Mouse (Mus musculus) left cerebral cortex, postnatal 25 days (tissue): ENCODE measurements at regions not wholly inside any gene's neighbourhood (a gene's known extent, or its start where the extent isn't known, plus 50 kb on each side); places are given as distances from the start of the nearest gene placed in this dataset.

ENCODE experiments used
- DNase-seq, 2 experiments: peaks; one replicate each; pipeline ENCODE4 v3.0.0; 2022; ENCODE audit warnings: low spot score in 2 of 2, mixed read lengths in 1 of 2
- intact Hi-C: fragments of 180-260 bp; cut with DNase I; formaldehyde crosslinking; loops from one replicate; pipeline ENCODE4 v1.15.1; 2025

DNA sequence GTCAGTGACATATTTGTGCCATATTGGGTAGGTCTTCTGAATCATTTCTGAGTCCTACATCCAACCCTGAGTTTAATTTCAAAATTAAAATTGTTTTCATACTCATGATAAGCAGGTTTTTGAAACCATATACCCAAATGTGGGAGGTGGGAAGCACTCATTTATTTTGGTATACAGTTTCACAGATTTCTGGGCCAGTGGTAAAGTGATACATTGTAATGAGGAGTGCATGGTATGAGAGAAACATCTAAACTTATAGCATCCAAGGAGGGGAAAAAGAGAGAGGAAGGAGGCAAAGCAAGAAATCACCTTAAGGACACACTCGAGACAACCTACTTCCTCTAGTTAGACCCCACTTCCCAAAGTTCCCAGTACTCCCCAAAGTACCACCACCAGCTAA, 157.6 kb downstream of the Mreg start:
- intact Hi-C loops: no loop called here
- peak in 1 of 2 experiments; percentile 21 for DNase-seq

GRCm38 (mm10) chr1:72050858-72051257, 161.2 kb downstream of the Mreg start:
- intact Hi-C loops: no loop called here
- no peak for DNase-seq

- intact Hi-C loops: no loop called here
- DNase-seq: peak in 1 of 2 experiments; percentile 11
These were observed 166.0 kb downstream of the Mreg start for GRCm38 (mm10) chr1:72046072-72046471.

DNA sequence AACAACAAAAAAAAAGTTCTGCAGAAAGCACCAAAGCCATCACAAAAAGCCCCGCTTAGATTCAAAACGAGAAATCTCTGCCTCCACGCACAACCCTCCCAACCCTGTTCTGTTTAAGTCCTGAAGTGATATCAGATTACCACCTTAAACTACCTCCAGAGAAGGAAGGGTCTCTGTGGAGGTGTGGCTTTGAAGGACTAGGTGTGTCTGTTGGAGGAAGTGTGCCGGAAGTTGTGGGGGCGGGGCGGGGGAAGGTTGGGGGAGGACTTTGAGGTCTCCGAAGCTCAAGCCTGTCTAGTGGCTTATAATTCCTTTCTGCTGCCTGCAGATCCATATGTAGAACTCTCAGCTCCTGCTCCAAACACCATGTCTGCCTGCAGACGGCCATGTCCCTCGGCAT, 173.6 kb downstream of the Mreg start:
- intact Hi-C loops: no loop called here
- no peak for DNase-seq

DNA sequence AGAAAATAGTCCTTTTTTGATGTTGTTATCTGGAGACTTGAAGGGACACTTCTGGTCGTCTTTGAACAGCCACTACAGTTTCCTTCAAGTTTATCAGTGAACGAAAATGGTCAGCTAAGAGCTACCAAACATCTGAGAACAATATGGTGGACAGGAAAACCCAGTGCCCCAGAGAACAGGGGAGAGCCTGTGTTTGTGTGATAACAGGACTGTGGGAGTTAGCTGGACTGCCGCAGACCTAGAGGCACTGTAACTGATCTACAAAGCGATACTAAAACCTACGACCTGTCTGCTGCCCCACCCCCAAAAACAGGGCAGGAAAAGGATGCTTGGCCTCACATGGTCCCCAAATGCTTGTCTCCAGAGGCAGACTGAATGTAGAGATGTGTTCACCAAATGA, 175.5 kb downstream of the Mreg start:
- DNase-seq: no peak
- intact Hi-C loops: no loop called here

- no peak for DNase-seq
- intact Hi-C loops: no loop called here
These were observed 176.0 kb downstream of the Mreg start for GRCm38 (mm10) chr1:72036141-72036540.

DNA sequence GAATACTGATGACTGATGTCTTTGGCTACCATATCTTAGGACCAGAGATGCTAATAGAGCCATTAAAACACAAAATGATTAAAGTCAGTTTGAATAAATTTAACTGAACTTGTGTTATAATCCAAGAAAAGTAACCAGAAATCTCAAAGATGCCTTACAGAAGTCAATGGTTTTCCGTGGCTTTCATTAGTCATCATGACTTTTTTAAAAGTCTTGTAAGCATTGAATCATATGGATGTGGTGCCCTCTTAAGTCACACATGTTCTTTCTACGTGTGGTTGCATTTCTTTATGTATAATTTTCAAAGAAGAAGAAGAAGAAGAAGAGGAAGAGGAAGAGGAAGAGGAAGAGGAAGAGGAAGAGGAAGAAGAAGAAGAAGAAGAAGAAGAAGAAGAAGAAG, 178.2 kb downstream of the Mreg start:
- intact Hi-C loops: no loop called here
- DNase-seq: no peak

DNA sequence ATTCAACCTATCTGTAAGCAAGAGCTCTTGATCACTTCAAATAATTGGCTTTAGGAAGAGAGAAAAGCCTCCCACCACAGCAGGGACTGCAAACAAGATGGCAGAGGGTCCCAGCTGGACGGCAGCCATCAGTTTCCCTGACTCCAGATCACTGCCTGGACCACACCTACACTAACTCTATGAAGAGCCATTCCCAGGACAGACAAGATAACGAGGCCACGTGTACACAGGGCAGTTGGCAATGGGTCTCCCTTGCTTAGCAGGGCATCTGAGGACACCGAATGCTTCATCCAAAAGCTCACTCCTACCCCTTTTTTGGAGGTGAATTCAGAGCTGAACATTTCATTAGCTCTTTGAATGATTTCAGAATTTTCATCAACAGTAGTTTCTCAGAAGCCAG, 179.9 kb downstream of the Mreg start:
- DNase-seq: no peak
- intact Hi-C loops: no loop called here

DNA sequence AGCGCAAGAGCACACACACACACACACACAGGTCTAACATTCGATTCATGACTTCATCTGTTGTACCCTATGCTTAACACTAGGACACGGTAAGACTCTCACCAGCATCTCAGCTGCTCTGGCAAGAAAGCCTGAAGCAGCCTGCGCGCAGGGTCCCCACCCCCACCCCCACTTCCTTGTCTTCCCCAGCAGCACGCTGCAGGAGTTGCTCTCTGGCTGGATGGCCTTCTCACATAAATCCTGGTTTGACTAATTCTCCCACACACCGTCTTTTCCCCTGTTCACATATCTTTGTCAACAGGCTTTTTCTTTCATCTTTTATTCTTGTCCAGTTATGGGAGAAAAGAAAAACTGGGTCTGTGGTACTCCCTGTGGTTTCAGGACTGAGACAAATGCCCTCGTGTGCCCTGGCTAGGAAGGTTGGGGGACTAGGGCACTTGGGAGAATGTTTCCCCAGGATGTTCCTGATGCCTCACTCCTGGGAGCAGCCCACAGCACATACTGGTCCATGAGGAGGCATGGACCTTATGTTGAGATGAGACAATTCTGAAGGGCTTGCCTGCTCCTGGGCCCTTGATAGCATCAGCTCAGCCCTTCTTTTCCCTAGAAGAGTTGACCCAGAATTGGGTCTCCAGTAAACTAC, 181.2 kb downstream of the Mreg start:
- intact Hi-C loops: no loop called here
- no peak for DNase-seq

- intact Hi-C loops: no loop called here
- no peak for DNase-seq
These were observed 182.5 kb downstream of the Mreg start for GRCm38 (mm10) chr1:72029625-72030024.

DNA sequence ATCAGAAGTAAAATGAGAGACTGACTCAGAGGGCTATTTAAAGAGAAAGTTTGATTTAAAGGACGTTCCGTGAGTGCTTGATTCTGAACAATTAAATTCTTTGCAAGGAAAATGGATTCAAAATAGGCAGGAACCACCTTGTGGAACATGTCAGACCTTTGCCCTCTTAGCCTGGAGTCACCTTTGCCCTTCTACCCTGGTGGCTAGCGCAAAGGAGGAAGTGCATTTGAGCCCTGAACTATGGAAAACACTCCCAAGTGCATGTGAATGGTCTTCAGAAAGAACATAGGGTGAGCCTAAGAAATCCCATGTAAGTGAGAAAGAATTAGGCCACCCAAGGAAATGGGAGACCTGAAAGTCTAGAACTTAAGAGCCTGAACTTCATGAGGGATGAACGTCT, 185.2 kb downstream of the Mreg start:
- intact Hi-C loops: no loop called here

GRCm38 (mm10) chr1:72022631-72023030, 189.5 kb downstream of the Mreg start:
- no peak for DNase-seq
- intact Hi-C loops: no loop called here

More for the DNA sequence above, 185.2 kb downstream of the Mreg start:
- no peak for DNase-seq

GRCm38 (mm10) chr1:72018479-72019222, 193.5 kb downstream of the Mreg start:
- intact Hi-C loops: no loop called here
- no peak for DNase-seq

DNA sequence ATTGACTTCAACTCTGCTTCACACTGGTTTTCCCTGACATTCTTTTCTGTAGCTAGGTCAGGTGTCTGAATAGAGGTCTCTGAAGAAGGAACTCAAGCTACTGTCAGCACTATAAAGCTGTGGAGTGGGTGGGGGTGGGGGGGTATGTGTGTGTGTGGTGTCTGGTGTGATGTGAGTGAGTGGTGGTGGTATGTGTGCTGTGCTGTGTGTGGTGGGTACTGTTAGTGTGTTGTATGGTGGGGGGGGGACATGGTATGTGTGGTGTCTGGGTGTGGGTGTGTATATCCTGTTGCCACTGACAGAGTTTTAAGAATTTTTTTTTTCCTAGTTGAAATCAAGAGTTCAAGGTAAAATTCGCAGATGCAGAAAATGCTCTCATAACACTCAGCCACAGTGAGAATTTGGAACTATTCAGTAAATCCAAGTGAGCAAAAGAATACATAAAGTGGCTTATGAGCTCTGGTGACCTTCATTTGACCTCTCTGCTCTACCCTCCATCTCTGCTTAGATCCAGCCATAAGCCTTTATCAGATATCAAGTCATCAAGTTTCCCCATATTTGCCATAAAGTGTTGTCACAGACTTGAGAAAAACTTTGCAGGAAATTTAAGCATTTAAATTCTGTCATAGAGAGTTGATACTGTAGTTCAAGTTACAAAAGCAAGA, 194.2 kb downstream of the Mreg start:
- intact Hi-C loops: no loop called here
- no peak for DNase-seq

DNA sequence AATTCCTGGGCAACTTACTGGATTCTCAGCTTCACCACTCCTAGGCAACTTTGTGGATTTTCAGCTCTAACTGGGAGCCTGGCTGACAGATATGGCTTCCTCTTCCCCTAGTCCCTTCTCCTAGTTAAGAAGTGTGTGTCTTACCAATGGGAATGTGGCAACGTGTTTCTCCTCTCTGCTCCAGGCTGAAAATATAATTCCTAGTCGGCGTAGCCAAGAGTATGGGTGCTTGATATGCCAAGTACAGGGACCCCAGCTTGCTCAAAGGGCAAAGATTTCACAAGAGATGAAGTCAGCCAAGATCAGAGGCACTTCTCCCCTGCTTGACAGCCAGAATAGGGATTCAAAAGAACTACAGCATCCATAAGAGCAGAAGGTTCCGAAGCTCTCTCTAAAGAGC, 196.6 kb downstream of the Mreg start:
- intact Hi-C loops: no loop called here
- DNase-seq: no peak

- intact Hi-C loops: no loop called here
- no peak for DNase-seq
These were observed 197.5 kb downstream of the Mreg start for GRCm38 (mm10) chr1:72014580-72014979.

DNA sequence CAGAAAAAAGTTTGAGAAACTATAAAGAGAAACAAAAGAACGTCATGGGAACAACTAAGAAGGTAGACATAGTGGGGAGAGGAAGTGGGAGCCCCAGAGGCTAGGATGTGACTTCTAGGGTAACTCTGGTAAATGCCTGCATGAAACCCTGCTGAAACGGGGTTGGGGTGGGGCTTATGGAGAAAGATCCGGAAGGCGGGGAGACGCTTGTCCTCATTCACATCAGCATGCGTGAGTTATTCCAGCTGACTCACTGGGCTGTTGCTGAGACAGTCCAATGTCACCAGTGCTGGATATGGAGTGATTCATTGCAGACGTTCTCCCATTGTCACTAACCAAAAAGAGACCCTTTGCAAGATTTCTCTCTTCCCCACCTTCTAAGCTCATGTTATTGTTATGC, 198.2 kb downstream of the Mreg start:
- peak in 1 of 2 experiments; percentile 9 for DNase-seq
- intact Hi-C loops: no loop called here

DNA sequence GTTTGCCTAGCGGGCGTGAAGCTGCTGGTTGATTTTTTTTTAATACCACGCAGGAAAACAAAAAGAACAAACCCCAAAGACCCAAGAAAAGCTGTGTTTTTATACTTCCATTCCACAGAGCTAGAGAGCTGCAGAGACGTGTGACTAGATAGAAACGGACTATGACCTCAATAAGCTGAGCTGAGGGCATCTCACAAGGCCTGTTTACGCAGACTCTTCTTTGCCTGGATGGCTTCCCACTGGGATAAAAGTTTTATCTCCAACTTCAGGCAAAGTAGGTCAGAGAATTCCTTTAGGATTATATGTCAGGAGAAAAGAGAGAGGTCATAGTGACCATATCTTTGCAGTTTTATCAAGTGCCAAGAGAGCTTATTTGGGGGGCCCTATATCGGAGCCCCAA, 199.4 kb downstream of the Mreg start:
- intact Hi-C loops: no loop called here
- DNase-seq: no peak

GRCm38 (mm10) chr1:72009270-72009928, 202.7 kb downstream of the Mreg start:
- DNase-seq: no peak
- intact Hi-C loops: no loop called here

DNA sequence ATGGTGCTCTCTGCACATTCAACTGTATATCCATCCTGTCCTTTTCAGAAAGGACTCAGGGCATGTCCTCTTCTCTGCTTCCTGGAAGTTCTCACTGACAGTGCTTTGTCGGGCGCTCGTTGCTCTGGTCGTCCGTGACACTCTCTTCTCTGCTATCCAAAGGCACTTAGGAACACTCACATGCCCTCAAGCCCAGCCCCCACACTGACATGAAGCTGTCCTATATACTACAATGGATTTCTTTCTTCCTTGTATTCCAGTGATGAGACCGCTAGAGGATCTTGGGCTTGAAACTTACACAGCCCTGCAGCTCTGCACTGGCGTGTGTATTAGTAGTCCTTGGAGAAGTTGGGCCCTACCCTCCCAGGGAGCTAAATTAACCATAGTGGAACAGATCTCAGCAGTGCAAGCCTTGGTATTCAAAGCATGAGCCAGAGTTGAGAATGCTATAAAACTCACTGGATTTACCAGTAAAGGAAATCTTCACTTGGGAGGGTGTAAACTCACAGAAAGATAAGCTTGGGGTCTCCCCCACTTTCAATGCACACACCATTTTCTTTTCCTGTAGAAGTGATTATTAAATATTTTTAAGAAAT, 205.3 kb downstream of the Mreg start:
- no peak for DNase-seq
- intact Hi-C loops: no loop called here
